Mouse (Mus musculus): ENCODE results near the gene Akap1.

The Akap1 gene

GRCm38 (mm10) chr11:88782531-88782930 lies 81.9 kb downstream of the Akap1 start:
- DNase-seq (ENCODE audit: low spot score): no peak

All from embryo, embryonic 10 days (tissue).